Mouse (Mus musculus) gastrocnemius, adult 18-20 months (tissue): ENCODE data around the gene Smim11. TPM values are rescaled to one million over a fixed set of nuclear protein-coding genes. Genes with fewer than 3 reads are reported as not detected.
A peak's percentile ranks its signal among the peaks of the same experiment; 100 is the strongest.

Experiments used
- DNase-seq: peaks from one replicate; pipeline ENCODE4 v3.0.0; 2021; ENCODE audit warnings: low spot score
- total RNA-seq, 2 experiments: library from RNA; stranded (reverse); gene quantifications; 2 replicates each; pipeline ENCODE4 v1.2.3; 2021

Smim11 gene
- total RNA-seq, 2 experiments from 2014 or later, result 72.4 to 76.2 TPM

DNA sequence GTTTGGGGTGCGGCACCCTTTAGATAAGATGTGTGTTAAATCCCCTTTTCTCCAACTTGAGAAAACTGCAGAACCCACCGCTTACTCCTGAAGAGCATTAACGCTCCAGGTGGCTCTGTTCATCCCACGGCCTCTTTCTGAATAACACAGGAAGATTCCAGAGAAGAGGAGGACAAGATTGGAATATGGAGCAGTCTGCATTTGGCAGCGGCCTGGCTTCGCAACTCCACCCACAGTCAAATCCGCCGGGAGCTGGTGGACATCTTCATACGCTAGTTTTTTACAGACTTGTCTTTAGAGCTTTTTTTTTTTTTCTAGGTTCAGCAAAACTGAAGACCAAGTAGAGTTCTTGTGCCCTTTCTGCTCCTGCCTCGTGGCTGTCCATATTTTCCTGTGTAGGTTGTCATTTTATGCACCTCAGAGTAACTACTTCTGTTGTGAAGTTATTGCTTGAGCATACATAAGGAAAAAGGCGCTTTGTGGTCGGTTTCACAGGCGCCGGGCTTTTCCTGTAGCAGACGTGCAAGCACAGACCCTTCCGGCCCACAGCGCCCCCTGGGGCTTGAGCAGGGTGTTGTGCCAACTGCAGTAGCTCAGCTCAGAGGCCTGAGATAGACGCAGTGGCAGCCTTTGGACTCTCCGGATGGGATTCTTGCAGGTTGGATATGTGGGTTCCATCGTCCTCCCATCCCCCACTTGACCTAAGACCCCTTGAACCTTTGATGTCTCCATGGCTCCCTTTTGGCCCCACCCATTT lies 18.4 kb downstream of the Smim11 start:
- peak; percentile 32 for DNase-seq

DNA sequence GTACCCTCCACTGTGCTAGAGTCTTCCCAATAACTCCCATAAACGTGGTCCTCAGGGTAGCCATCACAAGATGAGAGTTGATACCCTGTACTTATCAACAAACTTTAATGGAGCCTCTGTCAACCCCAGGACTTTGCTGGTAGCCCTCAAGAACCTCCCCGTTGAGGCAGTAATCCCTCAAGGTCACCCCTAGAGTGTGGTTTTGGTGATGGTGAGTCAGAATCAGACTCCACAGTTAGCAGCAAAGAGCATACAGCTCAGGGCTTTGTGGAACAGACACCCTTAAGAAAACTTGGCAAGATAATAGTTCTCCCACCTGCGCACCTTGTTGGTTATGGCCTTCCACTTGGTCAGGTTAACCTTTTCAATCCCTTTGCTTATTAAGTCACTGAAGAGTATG lies 19.3 kb downstream of the Smim11 start:
- no peak for DNase-seq

DNA sequence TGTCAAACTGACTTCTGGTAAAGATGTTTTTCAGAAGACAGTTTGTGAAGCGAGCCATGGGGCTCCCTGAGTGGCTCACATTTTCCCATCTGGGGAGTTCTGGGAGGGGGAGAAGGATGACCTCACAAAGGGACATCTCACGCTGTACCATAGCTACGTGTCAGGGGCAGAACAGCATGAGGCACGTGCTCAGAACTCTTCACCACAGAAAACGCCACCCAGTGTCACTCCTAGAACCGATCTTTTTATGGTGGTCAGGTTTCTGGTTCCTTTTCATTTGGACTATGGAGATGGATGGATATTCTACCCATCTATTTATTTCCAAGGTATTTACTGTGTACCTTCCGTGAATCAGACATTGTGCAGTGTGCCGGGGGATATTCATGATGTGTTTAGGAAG lies 20.3 kb downstream of the Smim11 start, which contains the start of gene Fam243:
Fam243 (minus strand) TSS at position 101 of the 400 bp plus-strand sequence.
- DNase-seq, result no peak

DNA sequence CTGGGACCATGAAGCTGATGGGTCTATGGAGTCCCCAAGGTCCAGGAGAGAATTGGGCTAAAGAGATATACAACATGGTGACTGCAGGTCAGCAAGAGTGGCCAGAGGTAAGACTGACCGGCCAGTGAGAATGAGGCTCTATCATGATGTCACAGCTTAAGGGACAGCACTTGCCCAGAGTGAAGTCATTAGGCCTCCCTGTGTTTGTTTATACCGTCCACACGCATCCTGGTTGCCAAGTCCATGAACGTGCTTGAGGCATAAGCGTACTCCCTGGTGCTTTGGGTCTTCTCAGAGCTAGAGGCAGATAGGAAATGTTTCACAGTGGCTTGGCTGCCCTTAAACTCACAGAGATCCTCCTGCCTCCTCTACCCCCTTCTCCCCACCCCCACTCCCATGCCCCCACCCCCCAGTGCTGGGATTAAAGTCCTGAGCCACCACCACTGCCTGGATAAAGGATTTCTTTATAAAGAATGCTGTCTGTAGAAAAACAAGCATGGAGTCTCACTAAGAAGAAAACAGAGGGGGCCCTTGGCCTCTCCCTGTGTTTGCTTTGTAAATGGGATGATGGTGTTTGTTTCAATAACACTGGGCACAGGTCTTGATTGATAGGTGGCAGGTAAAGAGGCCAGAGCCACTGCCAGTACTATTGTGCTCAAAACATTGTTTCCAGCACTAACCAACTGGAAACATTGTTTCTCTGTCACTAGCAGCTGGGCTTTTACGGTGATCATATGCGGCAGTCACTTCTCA lies 23.4 kb downstream of the Smim11 start:
- DNase-seq, result no peak

DNA sequence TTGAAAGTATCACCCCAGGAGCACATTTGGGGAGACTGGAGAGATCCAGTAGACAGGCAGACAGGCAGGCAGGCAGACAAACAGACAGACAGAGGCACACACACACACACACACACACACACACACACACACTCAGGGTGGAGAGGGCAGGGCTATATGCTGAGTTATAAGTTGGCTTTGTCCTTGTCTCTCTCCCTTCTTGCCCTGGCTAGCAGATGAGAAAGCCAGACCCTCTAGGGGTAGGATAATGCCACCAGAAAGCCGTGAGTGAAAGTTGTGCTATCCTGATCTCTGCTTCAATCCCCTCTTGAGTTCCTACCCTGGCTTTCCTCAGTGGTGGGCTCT lies 23.9 kb downstream of the Smim11 start:
- no peak for DNase-seq

DNA sequence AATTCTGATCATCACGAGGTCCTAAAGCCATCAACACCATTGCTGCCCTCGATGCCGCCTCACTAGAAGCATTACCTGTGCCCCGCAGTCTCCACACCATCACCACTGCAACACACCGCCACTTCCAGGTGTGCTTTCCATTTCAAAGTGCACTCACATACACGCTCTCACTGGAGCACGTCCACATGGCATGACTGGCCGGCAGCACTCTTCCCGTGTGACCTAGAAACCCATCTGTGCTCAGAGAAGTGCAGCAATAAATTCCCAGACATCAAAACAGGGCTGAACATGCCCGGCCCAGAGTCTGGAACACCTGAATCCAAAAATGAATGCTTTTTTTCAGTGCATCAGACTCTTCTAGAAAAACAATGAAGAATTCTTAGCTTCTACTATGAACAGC lies 26.8 kb downstream of the Smim11 start:
- DNase-seq, result no peak

DNA sequence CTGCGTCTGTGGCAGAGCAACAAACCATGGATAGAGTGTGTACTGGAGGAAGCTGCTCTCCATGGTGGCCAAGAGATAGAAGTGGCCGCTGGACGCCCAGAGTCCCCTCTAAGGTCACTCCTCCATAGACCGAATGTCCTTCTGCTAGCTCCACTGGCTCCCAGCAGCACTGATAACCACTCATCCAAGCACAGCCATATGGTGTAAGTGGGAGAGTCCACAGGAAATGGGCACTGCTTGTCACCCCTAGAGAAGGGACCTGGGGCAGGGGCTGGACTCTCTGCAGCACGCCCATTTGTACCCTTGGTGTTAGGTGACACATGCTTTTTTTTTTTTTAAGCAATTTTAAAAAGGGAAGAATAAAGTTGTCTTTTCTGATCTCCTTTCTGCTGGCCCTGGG lies 29.9 kb downstream of the Smim11 start:
- DNase-seq, result no peak

DNA sequence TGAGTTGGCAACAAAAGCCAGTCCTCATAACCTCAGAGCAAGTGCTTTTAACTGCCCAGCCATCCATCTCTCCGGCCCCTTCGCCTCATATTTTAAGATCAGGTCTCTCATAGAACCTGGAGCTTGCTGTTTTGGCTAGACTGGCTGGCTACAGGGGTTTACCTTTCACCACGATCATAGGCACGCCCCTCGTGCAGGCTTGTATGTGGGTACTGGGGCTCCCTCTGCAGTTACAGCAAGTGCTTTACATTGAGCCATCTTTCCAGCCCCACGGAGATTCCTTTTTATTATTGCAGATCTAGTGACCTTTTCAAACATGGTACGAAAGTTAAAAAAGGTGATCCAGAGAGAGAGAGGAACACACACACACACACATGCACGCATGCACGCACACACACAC lies 33.5 kb downstream of the Smim11 start:
- no peak for DNase-seq

DNA sequence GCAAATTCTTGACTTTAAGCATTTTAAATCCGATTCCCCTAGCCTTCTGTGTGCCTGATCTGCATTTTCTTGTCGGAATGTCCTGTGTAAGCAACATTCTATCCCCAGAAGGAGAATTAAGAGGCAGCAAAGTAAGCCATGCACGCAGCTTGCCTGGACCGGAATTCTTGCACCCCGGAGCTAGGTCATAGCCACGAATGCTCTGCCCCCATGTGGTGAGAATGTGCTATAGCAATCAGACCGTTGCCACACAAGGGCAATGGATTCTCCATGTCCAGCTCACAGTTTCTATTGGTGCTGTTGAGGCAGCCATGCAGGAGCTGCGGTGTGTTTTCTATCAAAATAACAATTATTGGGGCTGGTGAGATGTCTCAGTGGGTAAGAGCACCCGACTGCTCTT lies 35.2 kb downstream of the Smim11 start:
- peak; percentile 78 for DNase-seq

DNA sequence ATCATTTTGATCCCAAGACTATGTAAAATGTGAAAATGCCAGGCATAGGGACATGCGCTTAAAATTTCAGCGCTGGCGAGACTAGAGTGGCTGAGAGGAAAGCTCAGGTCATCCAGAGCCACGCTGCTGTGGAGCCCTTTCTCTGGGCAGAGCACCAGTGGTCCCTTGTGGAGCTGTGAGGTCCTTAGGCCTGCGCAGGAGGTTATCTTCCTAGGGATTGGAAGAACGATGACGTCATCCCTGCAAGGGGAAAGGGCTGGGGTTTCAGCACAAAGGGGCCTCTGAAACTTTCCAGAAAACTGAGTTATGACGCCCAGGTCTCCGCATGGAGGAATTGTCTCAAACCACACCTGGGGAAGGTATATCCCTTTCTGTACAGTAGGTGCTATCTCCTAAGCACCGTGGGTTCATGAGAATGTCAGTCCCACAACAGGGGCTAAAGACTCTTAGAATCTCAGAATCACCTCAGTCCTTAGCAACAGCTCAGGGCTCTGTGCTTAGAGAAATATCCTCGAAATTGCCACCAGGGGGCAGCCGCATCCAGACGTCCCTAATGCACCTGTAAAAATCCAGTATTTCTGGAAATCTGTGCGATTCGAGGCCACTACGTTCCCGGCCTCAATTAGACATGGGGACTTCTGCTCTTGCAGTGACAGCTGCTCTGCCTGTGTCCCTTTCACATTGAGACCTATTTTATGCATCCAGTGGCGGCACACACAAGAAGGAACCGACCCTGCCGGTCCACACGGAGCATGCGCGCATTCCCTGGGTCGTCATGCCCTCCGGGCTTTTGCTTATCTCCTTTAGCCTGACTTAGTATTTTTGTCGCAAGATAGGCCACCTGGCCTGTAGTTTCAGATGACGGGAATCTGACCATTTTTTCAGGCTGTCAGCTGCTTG lies 39.8 kb downstream of the Smim11 start:
- DNase-seq, result peak; percentile 59

DNA sequence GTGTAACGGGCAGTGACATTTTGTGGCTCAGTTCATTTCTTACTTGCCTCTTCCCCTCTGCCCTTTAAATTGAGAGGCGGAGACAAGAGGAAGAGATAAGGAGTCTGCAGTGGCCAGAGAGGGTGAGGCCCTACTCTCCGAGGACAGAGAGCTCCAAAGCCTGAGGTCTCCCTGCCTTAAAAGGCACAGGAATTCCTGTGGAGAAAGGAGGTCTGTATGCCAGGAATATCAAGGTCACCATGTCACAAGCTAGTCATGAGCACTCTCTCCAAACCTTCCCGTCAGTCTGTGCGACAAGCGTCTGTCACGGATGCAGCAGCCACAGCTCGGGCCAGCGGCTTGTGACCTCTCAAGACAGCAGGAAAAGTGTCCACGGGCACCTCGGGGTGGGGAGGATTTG lies 44.1 kb downstream of the Smim11 start:
- DNase-seq, result no peak

DNA sequence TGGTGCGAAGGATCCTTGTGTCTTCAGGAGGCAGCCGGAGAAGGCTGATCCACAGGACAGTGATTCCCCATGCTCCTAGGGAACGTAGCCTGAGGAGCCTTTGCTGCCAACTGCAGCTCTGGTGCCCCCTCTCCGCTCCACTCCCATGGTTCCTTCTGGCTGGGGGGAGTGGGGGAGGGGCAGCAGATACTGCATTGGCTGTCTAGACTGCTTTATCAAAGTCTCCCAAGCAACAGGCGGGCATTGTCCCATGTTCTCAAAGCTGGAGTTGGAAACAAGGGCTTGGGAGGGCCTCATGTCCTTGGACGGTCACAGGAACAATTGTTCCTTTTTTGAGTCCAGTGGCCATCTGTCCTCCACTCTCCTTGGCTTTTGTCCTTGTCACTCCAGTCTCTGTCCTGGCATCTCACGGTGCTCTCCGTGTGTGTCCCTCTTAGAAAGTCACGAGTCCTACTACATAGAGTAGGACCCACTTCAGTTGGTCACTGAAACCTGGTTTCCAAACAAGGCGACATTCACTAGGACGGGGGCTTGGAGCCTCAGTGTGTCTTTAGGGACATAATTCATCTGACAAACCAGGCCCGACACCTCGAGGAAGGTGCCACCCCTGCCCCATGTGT lies 45.3 kb downstream of the Smim11 start:
- DNase-seq, result no peak

DNA sequence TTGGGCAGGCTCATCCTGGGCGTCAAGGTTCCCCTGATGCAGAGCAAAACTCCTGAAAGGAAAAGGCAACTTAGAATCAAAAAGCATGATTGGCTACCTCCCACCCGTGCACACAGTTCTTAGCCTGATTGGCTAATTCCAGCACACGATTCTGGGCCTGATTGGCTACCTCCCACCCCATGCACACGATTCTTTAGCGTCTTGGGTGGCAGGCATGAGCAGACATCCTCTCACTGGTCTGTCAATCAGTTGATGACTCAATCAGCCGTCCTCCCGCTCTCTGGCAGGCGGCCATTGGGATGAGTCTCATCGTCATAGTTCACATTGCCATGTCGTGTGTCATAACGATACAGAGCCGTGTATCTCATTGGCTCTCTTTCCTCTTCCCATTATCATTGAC lies 47.9 kb downstream of the Smim11 start:
- no peak for DNase-seq

DNA sequence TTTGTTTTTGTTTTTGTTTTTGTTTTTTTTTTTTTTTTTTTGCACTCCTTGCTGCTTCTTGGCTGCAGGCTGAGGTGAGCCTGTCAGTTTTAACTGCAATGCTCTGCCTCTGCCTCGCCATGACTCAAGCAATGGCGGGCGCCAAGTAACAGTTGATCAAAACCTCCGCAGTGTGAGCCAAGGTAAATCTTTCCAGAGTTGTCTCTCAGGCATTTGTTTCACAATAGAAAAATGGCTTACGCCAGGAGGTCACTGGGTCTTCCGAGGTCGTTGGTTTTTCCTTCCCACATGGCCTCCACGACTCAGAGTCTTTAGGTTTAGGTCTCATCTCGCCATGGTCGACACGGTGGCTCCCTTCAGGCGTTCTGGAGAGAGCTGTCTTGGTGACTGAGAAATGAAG lies 52.2 kb downstream of the Smim11 start:
- no peak for DNase-seq

DNA sequence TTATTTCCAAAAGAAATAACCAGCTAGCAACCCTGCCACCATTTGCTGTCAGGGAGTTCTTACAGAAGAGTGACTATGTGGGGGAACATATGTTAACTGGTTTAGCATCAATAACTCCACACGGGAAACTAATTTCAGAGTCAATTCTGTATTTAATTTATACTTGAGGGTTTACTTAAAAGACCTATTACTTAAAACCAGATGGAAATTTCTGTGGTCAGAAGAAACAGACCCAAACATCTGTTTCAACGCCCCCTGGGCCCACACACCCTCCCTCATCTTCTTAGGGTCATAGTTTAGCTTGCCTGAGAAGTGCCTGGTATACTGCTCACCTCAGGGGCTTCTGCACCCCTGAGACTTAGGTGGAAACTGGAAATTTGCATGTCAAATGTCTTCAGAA lies 52.8 kb downstream of the Smim11 start:
- DNase-seq, result no peak

DNA sequence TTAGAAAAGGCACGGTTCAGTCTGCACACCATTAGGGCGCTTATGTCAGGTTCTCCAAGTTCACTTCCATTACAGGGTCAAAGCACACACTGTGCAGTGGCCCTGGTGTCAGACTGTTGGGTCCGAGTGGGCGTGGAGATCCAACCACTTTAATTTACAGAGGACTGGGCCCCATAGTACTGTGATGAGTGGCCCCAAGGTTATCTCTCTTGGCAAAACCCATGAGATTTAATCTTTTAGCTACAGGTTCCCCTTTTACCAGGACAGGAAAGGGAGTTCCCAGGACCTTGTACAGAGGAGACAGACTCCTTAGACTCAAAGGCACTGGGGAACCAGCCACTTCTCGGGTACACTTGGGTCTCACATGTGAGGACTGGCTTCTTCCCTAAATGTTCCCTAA lies 54.3 kb downstream of the Smim11 start:
- no peak for DNase-seq

DNA sequence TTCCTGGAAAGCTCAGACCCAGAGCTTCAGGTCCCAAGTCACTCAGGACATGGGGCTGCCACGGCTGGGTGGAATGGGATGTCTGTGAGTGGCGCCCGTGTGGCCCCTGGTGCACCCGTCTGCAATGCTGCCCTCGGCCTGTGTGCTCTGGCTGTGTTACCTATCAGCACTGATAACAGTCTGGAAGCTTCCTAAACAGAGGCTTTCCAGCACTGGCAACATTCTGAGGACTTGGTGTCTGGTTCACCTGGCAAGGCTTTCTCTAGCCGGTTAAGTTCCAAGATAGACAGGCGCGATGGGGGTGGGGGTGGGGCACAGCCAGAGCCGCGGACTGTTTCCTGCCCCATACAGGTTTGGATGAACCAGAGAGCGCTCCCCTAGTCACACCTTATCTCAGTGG lies 54.9 kb downstream of the Smim11 start:
- DNase-seq, result no peak

DNA sequence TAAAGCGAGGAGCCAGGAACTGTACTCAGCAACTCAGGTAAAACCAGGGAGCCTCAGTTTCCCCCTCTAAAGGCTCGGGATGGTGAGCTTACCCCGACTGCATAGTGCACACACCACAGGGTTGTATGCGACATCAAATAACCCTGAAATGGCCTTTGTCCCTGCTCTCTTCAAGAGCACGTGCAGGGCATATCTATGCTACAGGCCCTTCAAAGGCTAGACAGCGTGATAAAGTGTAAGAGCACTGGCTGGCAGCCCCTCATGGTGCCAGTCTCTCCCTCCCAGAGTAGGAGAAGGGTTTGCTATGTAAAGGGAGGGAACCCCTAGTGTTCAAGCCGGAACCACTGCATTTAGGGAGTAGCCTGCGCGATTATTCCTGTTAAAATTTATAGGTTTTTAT lies 55.9 kb downstream of the Smim11 start:
- DNase-seq, result no peak

DNA sequence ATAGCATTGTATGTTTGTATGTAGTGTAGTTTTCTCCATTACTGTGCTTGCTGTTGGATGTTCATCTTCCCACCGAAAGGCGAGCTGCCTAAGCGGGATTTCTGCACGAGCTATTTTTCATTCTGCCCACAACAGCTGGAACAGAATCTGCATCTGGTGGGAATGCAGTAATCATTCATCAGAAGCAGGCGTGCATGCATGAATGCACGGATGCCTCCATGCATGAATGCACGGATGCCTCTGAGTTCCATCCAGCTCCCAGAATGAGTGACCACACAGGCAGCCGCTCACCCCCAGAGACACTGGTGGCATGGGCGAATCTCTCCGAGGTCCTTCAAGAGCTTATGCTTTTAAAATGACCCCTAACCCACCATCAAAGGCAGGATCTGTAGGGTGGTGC lies 56.5 kb downstream of the Smim11 start:
- no peak for DNase-seq

DNA sequence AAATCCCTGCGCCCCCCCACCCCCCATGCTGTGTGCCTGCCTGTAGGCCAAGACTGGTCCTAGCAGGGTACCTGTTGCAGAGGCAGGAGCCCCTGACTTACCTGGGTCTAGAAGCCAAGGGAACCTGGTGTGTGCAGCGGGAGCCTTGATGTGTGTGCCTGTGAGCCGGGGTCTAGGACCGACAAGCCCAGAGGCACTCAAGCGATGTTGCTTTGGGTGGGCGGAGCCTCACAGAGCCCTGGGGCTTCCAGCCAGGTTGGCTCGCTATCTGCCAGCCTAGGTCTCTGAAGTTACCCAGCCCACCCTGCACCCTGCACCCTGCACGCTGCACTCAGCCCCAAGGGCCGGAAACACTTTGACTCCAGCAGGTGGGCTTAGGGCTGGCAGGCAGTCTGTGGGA lies 57.6 kb downstream of the Smim11 start:
- no peak for DNase-seq

DNA sequence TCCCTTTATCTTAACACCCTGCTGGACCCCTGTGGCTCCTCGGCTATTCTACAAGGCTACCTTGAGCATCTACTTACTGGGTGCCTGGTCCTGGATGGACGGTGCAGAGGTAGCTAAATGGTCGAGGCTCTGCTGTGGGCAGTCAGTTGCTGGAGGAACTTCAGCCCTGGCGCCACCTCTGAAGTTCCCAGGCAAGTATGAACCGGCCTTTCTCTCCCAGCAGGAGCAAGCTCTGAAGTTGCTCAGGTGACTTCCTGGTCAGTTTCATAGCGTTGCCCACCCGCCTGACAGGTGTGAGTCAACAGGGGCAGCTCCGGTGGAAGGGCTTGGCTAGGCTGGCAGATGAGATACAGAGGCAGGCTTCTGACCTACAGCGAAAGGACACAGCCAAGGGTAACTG lies 58.1 kb downstream of the Smim11 start, which contains the start of gene Kcne1:
Kcne1 (minus strand) TSS at position 240 of the 400 bp plus-strand sequence.
- no peak for DNase-seq

DNA sequence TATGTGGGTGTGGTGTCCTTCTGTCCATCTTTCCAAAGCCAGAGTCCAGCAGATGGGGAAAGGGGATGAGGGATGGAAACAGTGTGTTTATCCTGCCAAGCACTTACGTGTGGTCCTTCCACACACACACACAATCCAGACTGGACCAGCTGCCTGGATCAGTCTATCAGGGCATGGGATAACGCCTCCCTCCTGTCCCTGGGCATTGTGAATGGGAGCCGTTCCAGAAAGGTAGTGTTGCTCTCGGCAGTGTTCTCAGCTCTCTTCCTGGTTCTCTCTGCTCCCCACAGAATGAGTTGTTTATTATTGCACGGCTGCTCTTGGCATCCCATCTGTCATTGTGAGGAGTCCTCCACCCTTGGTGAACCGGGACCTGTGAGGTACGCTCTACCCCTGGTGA lies 59.6 kb downstream of the Smim11 start:
- no peak for DNase-seq
